Mouse (Mus musculus) CH12F3 (cell line): ENCODE data around the gene Gm1123.

ENCODE experiments used
- in situ Hi-C: fragments of 300-500 bp; cut with MboI; formaldehyde crosslinking; loops from 2 replicates; pipeline ENCODE4 v1.14.3; 2020; ENCODE audit warnings: low sequenced_read_pairs

Gene Gm1123

GRCm38 (mm10) chr9:99035575-99035974 lies at the start of gene Gm1123:
TSS of gene Gm1123 (minus strand) at chr9:99035715.
- in situ Hi-C loops = no loop called here

- in situ Hi-C loops = no loop called here
Measured at GRCm38 (mm10) chr9:99081718-99082117, 46.2 kb upstream of the Gm1123 start.

DNA sequence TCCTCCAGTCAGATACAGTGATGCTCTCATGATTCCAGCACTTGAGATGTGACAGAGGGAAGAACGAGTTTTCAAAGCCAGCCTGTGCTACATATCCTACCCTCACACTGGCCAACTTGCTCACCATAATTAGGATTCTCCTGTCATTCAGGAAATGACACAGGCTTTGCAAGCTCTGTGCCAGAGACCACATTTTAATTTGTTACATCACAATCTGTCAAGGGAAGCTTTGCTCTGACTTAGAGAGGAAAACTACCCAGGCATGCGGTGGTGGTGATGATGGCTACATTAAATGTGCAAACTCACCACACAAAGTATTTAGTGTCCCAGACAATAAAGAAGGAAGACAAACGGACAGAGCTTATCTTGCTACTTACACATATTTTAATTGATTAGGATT lies 45.8 kb upstream of the Gm1123 start:
- in situ Hi-C loops = no loop called here

DNA sequence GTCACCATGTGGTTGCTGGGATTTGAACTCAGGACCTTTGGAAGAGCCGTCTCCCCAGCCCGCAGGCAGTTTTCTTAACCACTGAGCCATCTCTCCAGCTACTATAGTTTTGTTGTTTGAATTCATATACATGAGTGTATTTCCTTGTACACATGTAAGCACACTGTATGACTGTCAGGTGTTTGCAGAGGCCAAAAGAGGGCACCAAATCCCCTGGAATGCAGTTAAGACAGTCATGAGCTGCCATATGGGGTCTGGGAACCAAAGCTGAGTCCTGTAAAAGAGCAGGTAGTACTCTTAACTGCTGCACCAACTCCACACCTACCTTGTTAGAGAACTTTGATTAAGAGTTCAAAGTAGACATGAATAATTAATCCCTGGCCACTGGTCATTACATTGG lies 45.1 kb upstream of the Gm1123 start:
- in situ Hi-C loops = no loop called here

DNA sequence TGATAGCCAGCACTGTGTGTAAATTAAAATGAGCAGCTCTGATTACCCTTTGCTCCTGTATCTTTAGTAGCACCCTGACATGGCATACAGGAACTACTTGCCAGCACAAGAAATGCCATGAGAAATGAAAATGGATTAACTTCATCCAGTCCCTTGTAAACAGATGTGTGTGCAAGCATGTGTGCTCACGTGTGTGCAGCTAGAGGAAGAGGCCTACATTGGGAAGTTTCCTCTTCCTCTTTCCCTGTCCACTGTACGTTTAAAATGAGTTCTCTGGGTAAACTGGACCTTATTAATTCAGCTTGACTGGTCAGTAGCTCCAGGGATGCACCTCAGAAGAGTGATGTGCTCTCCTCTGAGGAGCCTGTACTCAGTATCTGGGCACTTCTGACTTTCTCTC lies 38.9 kb upstream of the Gm1123 start:
- in situ Hi-C loops = no loop called here

- in situ Hi-C loops = no loop called here
Measured at GRCm38 (mm10) chr9:99072538-99072937, 37.0 kb upstream of the Gm1123 start.

- in situ Hi-C loops = loop anchor here (10.0 kb wide), 1 partner anchor 179 kb away; the partner anchor contains the start of gene Cep70
Measured at GRCm38 (mm10) chr9:99065311-99065710, 29.8 kb upstream of the Gm1123 start.

- in situ Hi-C loops = loop anchor here (10.0 kb wide), 1 partner anchor 181 kb away; the partner anchor contains the start of gene Cep70
Measured at GRCm38 (mm10) chr9:99064216-99064615, 28.7 kb upstream of the Gm1123 start.

GRCm38 (mm10) chr9:99062544-99062943 lies 27.0 kb upstream of the Gm1123 start:
- in situ Hi-C loops = loop anchor here (10.0 kb wide), 1 partner anchor 182 kb away; the partner anchor contains the start of gene Cep70

- in situ Hi-C loops = no loop called here
Measured at GRCm38 (mm10) chr9:99057751-99058150, 22.2 kb upstream of the Gm1123 start.

DNA sequence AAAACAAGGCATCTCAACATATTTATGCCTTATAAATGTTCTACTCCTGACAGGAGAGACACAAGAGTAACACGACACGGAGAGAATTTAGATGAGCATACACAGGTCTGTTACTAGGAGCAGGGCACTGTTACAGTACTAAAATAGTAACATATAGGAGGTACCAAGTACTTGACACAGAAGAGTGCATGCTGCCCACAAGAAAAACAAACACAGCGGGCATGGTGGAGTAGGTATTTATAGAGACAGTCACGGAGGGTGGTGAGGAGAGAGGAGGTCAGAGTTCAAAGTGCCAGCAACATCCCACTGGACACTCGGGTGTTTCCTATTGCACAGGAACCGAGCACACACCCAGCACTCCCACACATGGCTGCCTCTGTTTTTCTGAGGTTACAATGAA lies 14.2 kb upstream of the Gm1123 start:
- in situ Hi-C loops = no loop called here

GRCm38 (mm10) chr9:99048724-99049250 lies 13.3 kb upstream of the Gm1123 start:
- in situ Hi-C loops = no loop called here

- in situ Hi-C loops = no loop called here
Measured at GRCm38 (mm10) chr9:99044761-99045160, 9.2 kb upstream of the Gm1123 start.

DNA sequence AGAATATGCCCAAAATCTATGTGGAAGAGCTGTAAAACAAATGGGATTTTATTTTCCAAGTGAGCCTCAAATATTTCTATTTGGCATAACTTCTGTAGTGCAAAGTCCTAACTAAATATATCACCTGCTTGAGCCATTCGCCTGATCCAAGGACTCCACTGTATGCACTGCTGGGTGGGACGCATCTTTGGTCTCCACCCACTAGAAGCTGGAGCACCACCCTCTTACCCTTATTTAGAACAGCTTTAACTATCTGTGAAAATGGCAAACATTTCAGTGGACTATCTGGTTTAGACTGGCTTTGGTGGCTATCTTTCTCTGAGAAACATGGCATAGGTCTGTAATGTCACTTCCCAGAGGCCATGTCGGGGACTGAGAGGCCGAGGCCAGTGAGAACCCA lies 7.1 kb upstream of the Gm1123 start:
- in situ Hi-C loops = no loop called here

- in situ Hi-C loops = no loop called here
Measured at GRCm38 (mm10) chr9:99041994-99042393, 6.5 kb upstream of the Gm1123 start.

GRCm38 (mm10) chr9:99034111-99034510 lies 1.4 kb downstream of the Gm1123 start:
- in situ Hi-C loops = no loop called here

- in situ Hi-C loops = no loop called here
Measured at GRCm38 (mm10) chr9:99032031-99032430, 3.5 kb downstream of the Gm1123 start.

- in situ Hi-C loops = no loop called here
Measured at GRCm38 (mm10) chr9:99021751-99022150, 13.8 kb downstream of the Gm1123 start.

DNA sequence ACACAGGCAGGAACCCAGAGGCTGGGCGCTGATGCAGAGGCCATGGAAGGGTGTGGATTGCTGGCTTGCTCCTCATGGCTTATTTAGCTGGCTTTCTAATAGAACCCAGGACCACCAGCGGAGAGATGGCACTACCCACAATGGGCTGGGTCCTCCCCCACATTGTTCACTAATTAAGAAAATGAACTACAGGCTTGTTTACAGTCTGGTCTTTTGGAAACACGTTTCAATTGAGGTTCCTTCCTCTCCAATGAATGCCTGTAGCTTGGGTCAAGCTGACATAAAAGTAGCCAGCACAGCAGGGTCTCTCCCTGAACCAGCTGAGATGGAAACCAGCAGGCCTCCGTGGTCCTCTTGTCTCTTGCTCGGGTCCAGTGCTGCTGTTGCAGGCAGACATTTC lies 14.3 kb downstream of the Gm1123 start:
- in situ Hi-C loops = no loop called here

GRCm38 (mm10) chr9:99017679-99018078 lies 17.8 kb downstream of the Gm1123 start:
- in situ Hi-C loops = no loop called here

GRCm38 (mm10) chr9:99016759-99017158 lies 18.8 kb downstream of the Gm1123 start:
- in situ Hi-C loops = no loop called here

DNA sequence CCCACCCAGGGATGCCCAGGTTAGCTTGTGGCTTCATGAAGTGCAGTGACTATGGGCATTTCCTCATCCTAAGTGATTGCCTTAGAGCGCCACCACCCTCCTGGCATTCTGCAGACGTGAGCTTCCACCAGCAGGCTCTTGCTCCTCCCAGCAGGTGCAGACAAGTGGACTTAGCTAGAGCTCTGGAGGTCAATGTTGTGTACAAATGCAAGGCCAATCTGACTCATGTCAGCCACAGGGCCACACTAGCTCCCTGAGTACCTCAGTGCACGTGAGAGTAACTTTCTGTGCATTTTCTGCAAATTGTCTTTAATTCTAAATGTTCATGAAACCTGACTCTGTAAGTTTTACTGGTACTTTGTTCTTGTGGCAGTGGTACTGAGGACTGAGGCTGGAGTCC lies 19.2 kb downstream of the Gm1123 start:
- in situ Hi-C loops = no loop called here

DNA sequence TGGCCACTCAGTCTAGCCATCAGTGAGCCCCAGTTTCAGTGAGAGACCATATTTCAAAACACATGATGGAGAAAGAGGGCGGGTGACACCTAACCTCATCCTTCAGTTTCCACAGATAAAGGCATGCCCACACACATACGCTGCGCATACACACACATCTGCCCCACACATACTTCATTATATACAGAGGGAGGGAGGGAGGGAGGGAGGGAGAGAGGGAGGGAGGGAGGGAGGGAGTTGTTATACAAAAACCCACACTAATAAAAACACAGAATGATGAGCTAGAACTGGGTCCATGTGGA lies 25.7 kb downstream of the Gm1123 start:
- in situ Hi-C loops = no loop called here
